Mouse (Mus musculus): ENCODE data around the gene Uba7. TPM values are rescaled to one million over a fixed set of nuclear protein-coding genes. Genes with fewer than 3 reads are reported as not detected.

Uba7 gene
- polyA plus RNA-seq, 1 experiment from 2014 or later, result 35.5 TPM

GRCm38 (mm10) chr9:107960928-107961327 lies 14.4 kb upstream of the Uba7 start:
- Histone ChIP-seq H3K4me2 (ENCODE audit: low read depth, low read length) (no peak overlapping the region), H3K27ac (ENCODE audit: low read length) (no peak overlapping the region), H3K36me3 (ENCODE audit: control insufficient read depth, insufficient read depth, low read length) (peaks cover 2% of the 10 kb centered on the region; the same call in 1 of the 2 replicates), H3K4me3 (ENCODE audit: low read length) (no peak overlapping the region), H3K4me1 (ENCODE audit: control insufficient read depth, insufficient read depth, low read length) (peaks cover 3% of the 10 kb centered on the region; the same call in 1 of the 2 replicates), H3K27me3 (replicated peaks; ENCODE audit: control insufficient read depth, insufficient read depth, low read length) (no peaks in the 10 kb centered on the region), H3K9me3 (ENCODE audit: control insufficient read depth, low read length) (no peaks in the 10 kb centered on the region), H3K9ac (ENCODE audit: low read depth, low read length) (no peak overlapping the region)
- WGBS, result 85% methylated on average over 4 of the region's 4 CpGs
- no peak for ATAC-seq

DNA sequence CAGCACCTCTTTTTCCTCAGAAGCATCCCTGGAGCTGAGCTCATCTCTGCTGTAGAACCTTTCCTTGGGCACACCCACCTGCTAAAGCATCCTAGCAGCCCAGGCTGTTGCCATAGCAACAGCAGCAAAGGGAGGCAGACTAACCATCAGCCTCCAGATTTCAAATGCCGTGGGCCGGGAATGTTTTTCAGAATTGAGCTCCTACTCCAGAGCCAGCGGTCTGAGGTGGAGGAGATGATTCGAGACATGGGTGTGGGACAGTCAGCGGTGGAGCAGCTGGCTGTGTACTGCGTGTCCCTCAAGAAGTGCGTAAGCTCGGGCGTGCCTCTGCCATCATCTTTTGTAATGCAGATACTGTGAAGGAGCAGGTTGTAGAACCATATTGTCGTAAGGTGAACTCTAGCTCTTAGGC lies 13.9 kb upstream of the Uba7 start:
- Histone ChIP-seq H3K9me3 (ENCODE audit: control insufficient read depth, low read length) (no peaks in the 10 kb centered on the region), H3K27ac (ENCODE audit: low read length) (no peak overlapping the region), H3K27me3 (replicated peaks; ENCODE audit: control insufficient read depth, insufficient read depth, low read length) (no peaks in the 10 kb centered on the region), H3K4me2 (ENCODE audit: low read depth, low read length) (no peak overlapping the region), H3K4me1 (ENCODE audit: control insufficient read depth, insufficient read depth, low read length) (peaks cover 3% of the 10 kb centered on the region; the same call in 1 of the 2 replicates), H3K4me3 (ENCODE audit: low read length) (no peak overlapping the region), H3K36me3 (ENCODE audit: control insufficient read depth, insufficient read depth, low read length) (peaks cover 2% of the 10 kb centered on the region; the same call in 1 of the 2 replicates), H3K9ac (ENCODE audit: low read depth, low read length) (no peak overlapping the region)
- no peak for ATAC-seq
- 84% methylated on average over 10 of the region's 10 CpGs for WGBS

DNA sequence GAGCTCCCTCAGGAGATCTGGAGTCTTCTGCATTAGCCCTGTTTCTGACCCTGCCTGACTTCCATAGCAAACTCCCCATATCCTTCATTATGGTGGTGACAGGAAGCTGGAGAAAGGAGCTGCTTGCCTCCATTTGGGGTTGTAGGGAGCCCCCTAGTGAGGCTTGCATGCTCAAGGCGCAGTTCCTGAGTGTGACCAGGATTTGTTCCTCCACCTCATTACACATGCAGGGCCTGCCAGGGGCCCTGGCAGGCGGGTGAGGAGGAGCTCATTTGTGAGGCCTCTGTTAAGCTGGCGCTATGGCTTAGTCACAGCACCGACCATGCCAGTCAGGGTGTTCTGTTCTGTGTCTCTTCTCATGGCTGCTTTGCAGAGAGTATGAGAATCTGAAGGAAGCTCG lies 13.4 kb upstream of the Uba7 start:
- Histone ChIP-seq H3K4me2 (ENCODE audit: low read depth, low read length) (no peak overlapping the region), H3K4me3 (ENCODE audit: low read length) (no peak overlapping the region), H3K36me3 (ENCODE audit: control insufficient read depth, insufficient read depth, low read length) (peaks cover 2% of the 10 kb centered on the region; the same call in 1 of the 2 replicates), H3K27ac (ENCODE audit: low read length) (no peak overlapping the region), H3K4me1 (ENCODE audit: control insufficient read depth, insufficient read depth, low read length) (peaks cover 3% of the 10 kb centered on the region; the same call in 1 of the 2 replicates), H3K9ac (ENCODE audit: low read depth, low read length) (no peak overlapping the region), H3K9me3 (ENCODE audit: control insufficient read depth, low read length) (no peaks in the 10 kb centered on the region), H3K27me3 (replicated peaks; ENCODE audit: control insufficient read depth, insufficient read depth, low read length) (no peaks in the 10 kb centered on the region)
- 56% methylated on average over 5 of the region's 5 CpGs for WGBS
- peak; percentile 58; the same call in 1 of the 2 replicates for ATAC-seq

DNA sequence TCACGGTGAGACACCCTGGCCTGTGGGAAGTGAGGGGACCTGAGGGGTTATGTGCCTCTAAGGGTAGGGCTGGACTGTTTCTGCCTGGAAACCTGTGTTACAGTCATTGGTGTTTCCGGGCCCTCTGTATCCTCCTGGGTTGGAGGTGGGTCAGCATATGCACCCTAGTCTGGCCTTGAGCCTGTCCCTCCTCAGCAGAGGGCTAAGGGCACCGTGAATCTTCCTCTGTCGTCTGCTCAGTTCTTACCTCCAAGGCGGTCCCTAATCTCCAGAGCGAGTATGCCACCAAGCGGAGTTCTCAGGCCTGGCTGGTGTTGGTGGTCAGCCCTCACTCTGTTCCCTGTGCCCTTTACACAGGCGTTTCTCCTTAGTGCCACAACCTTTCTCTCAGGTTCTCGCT lies 12.4 kb upstream of the Uba7 start:
- no peaks in the 10 kb centered on the region for H3K36me3 ChIP-seq (ENCODE audit: control insufficient read depth, insufficient read depth, low read length)
- no peak for ATAC-seq
- WGBS, result 92% methylated on average over 9 of the region's 9 CpGs
- H3K27ac ChIP-seq (ENCODE audit: low read length), result no peak overlapping the region
- H3K4me3 ChIP-seq (ENCODE audit: low read length), result no peak overlapping the region
- no peak overlapping the region for H3K9ac ChIP-seq (ENCODE audit: low read depth, low read length)
- no peak overlapping the region for H3K4me2 ChIP-seq (ENCODE audit: low read depth, low read length)
- H3K9me3 ChIP-seq (ENCODE audit: control insufficient read depth, low read length), result no peaks in the 10 kb centered on the region
- peaks cover 3% of the 10 kb centered on the region; the same call in 1 of the 2 replicates for H3K4me1 ChIP-seq (ENCODE audit: control insufficient read depth, insufficient read depth, low read length)
- H3K27me3 ChIP-seq (replicated peaks; ENCODE audit: control insufficient read depth, insufficient read depth, low read length), result no peaks in the 10 kb centered on the region

- Histone ChIP-seq H3K4me3 (ENCODE audit: low read length) (no peak overlapping the region), H3K27ac (ENCODE audit: low read length) (no peak overlapping the region), H3K9me3 (ENCODE audit: control insufficient read depth, low read length) (no peaks in the 10 kb centered on the region), H3K9ac (ENCODE audit: low read depth, low read length) (no peak overlapping the region; the same call in 1 of the 2 replicates), H3K4me2 (ENCODE audit: low read depth, low read length) (no peak overlapping the region), H3K4me1 (ENCODE audit: control insufficient read depth, insufficient read depth, low read length) (peaks cover 3% of the 10 kb centered on the region; the same call in 1 of the 2 replicates), H3K27me3 (replicated peaks; ENCODE audit: control insufficient read depth, insufficient read depth, low read length) (no peaks in the 10 kb centered on the region), H3K36me3 (ENCODE audit: control insufficient read depth, insufficient read depth, low read length) (no peaks in the 10 kb centered on the region)
- peak; percentile 78 for ATAC-seq
- WGBS, result 16% methylated on average over 5 of the region's 5 CpGs
Observed at GRCm38 (mm10) chr9:107963700-107964099, 11.6 kb upstream of the Uba7 start.

- Histone ChIP-seq H3K4me2 (ENCODE audit: low read depth, low read length) (no peak overlapping the region), H3K36me3 (ENCODE audit: control insufficient read depth, insufficient read depth, low read length) (no peaks in the 10 kb centered on the region), H3K27ac (ENCODE audit: low read length) (no peak overlapping the region), H3K4me3 (ENCODE audit: low read length) (no peak overlapping the region), H3K9me3 (ENCODE audit: control insufficient read depth, low read length) (no peaks in the 10 kb centered on the region), H3K9ac (ENCODE audit: low read depth, low read length) (no peak overlapping the region), H3K4me1 (ENCODE audit: control insufficient read depth, insufficient read depth, low read length) (peaks cover 3% of the 10 kb centered on the region; the same call in 1 of the 2 replicates), H3K27me3 (replicated peaks; ENCODE audit: control insufficient read depth, insufficient read depth, low read length) (no peaks in the 10 kb centered on the region)
- ATAC-seq, result no peak
- WGBS, result 90% methylated on average over 9 of the region's 9 CpGs
Observed at GRCm38 (mm10) chr9:107964681-107965080, 10.6 kb upstream of the Uba7 start.

- H3K9ac ChIP-seq (ENCODE audit: low read depth, low read length), result no peak overlapping the region
- H3K4me1 ChIP-seq (ENCODE audit: control insufficient read depth, insufficient read depth, low read length), result peaks cover 2% of the 10 kb centered on the region; the same call in 1 of the 2 replicates
- no peak overlapping the region for H3K4me2 ChIP-seq (ENCODE audit: low read depth, low read length)
- H3K9me3 ChIP-seq (ENCODE audit: control insufficient read depth, low read length), result no peaks in the 10 kb centered on the region
- ATAC-seq, result no peak
- H3K36me3 ChIP-seq (ENCODE audit: control insufficient read depth, insufficient read depth, low read length), result no peaks in the 10 kb centered on the region
- no peak overlapping the region for H3K27ac ChIP-seq (ENCODE audit: low read length)
- no peaks in the 10 kb centered on the region for H3K27me3 ChIP-seq (replicated peaks; ENCODE audit: control insufficient read depth, insufficient read depth, low read length)
- WGBS, result 85% methylated on average over 10 of the region's 10 CpGs
- no peak overlapping the region for H3K4me3 ChIP-seq (ENCODE audit: low read length)
Observed at GRCm38 (mm10) chr9:107966676-107967075, 8.6 kb upstream of the Uba7 start.

- Histone ChIP-seq H3K4me1 (ENCODE audit: control insufficient read depth, insufficient read depth, low read length) (no peaks in the 10 kb centered on the region), H3K36me3 (ENCODE audit: control insufficient read depth, insufficient read depth, low read length) (no peaks in the 10 kb centered on the region), H3K9me3 (ENCODE audit: control insufficient read depth, low read length) (no peaks in the 10 kb centered on the region), H3K27ac (ENCODE audit: low read length) (no peak overlapping the region), H3K9ac (ENCODE audit: low read depth, low read length) (no peak overlapping the region), H3K4me2 (ENCODE audit: low read depth, low read length) (no peak overlapping the region), H3K4me3 (ENCODE audit: low read length) (no peak overlapping the region), H3K27me3 (replicated peaks; ENCODE audit: control insufficient read depth, insufficient read depth, low read length) (no peaks in the 10 kb centered on the region)
- 83% methylated on average over 6 of the region's 6 CpGs for WGBS
- ATAC-seq, result no peak
Observed at GRCm38 (mm10) chr9:107967437-107967836, 7.9 kb upstream of the Uba7 start.

DNA sequence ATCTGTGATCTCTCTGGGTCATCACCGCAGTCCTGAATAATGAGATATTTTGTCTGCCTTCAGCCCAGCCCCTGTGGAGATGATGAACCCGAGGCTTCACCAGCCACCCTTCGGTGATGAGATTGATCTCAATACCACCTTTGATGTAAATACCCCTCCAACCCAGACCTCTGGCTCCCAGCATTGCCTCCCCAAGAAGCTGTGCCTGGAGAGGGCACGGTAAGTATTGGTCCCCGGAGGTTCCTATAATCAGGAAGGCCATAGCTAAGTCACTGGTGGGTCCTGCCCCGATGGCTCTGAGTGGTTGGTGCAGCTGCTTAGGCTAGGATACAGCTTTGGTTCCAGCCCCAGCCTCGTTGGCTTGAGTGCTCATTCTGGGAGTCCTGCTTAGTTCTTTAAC lies 6.8 kb upstream of the Uba7 start:
- WGBS, result 88% methylated on average over 7 of the region's 7 CpGs
- no peaks in the 10 kb centered on the region for H3K4me1 ChIP-seq (ENCODE audit: control insufficient read depth, insufficient read depth, low read length)

GRCm38 (mm10) chr9:107970311-107970710 lies 5.0 kb upstream of the Uba7 start:
- no peak overlapping the region for H3K4me2 ChIP-seq (ENCODE audit: low read depth, low read length)
- no peak overlapping the region for H3K9ac ChIP-seq (ENCODE audit: low read depth, low read length)
- no peak for ATAC-seq
- H3K4me3 ChIP-seq (ENCODE audit: low read length), result no peak overlapping the region
- no peaks in the 10 kb centered on the region for H3K36me3 ChIP-seq (ENCODE audit: control insufficient read depth, insufficient read depth, low read length)
- H3K4me1 ChIP-seq (ENCODE audit: control insufficient read depth, insufficient read depth, low read length), result peaks cover 6% of the 10 kb centered on the region
- no peaks in the 10 kb centered on the region for H3K9me3 ChIP-seq (ENCODE audit: control insufficient read depth, low read length)
- H3K27ac ChIP-seq (ENCODE audit: low read length), result no peak overlapping the region
- H3K27me3 ChIP-seq (replicated peaks; ENCODE audit: control insufficient read depth, insufficient read depth, low read length), result no peaks in the 10 kb centered on the region
- WGBS, result 78% methylated on average over 5 of the region's 5 CpGs

More for the DNA sequence above, 6.8 kb upstream of the Uba7 start:
- no peak overlapping the region for H3K9ac ChIP-seq (ENCODE audit: low read depth, low read length)
- no peak for ATAC-seq
- H3K27me3 ChIP-seq (replicated peaks; ENCODE audit: control insufficient read depth, insufficient read depth, low read length), result no peaks in the 10 kb centered on the region
- H3K4me3 ChIP-seq (ENCODE audit: low read length), result no peak overlapping the region
- no peak overlapping the region for H3K4me2 ChIP-seq (ENCODE audit: low read depth, low read length)
- H3K27ac ChIP-seq (ENCODE audit: low read length), result no peak overlapping the region
- no peaks in the 10 kb centered on the region for H3K36me3 ChIP-seq (ENCODE audit: control insufficient read depth, insufficient read depth, low read length)
- H3K9me3 ChIP-seq (ENCODE audit: control insufficient read depth, low read length), result no peaks in the 10 kb centered on the region

All from intestine, embryonic 16.5 days (tissue).